Mouse (Mus musculus) hindbrain, embryonic 15.5 days (tissue): Measurements from ENCODE around the gene Scrn3. TPM values are rescaled to one million over a fixed set of nuclear protein-coding genes. Genes with fewer than 3 reads are reported as not detected.

ENCODE experiments used
- ATAC-seq: fragments of 200-750 bp; cut with Nextera tagmentation; 2 replicates; pipeline ENCODE4 v1.8.0; 2017; ENCODE audit warnings: low read depth, moderate number of reproducible peaks, moderate TSS enrichment; ENCODE audit not compliant: low FRiP score
- H3K27ac ChIP-seq: fragments of 300-500 bp; sonication (generic); replicated peaks from 2 replicates; pipeline ENCODE4 v1.5.1; 2015; ENCODE audit warnings: mild to moderate bottlenecking, inconsistent platforms
- H3K27me3 ChIP-seq: fragments of 300-500 bp; sonication (generic); 2 replicates; pipeline ENCODE4 v1.6.1; 2015; ENCODE audit warnings: control low read depth, inconsistent platforms
- H3K36me3 ChIP-seq: fragments of 300-500 bp; sonication (generic); 2 replicates; pipeline ENCODE4 v1.6.1; 2015; ENCODE audit warnings: control low read depth, inconsistent platforms
- H3K4me1 ChIP-seq: fragments of 300-500 bp; sonication (generic); replicated peaks from 2 replicates; pipeline ENCODE4 v1.6.1; 2015; ENCODE audit warnings: control low read depth, inconsistent platforms
- H3K4me2 ChIP-seq: fragments of 300-500 bp; sonication (generic); 2 replicates; pipeline ENCODE4 v1.6.1; 2015; ENCODE audit warnings: moderate library complexity, mild to moderate bottlenecking, inconsistent platforms
- H3K4me3 ChIP-seq: fragments of 300-500 bp; sonication (generic); 2 replicates; pipeline ENCODE4 v1.5.1; 2015; ENCODE audit warnings: mild to moderate bottlenecking, inconsistent platforms
- H3K9ac ChIP-seq: fragments of 300-500 bp; sonication (generic); 2 replicates; pipeline ENCODE4 v1.6.1; 2015; ENCODE audit warnings: inconsistent platforms
- H3K9me3 ChIP-seq: fragments of 300-500 bp; sonication (generic); 2 replicates; pipeline ENCODE4 v1.6.1; 2016; ENCODE audit warnings: control low read depth, inconsistent platforms
- WGBS: fragments of 180-500 bp; shearing (Covaris S2); methylation state at CpG from one replicate; pipeline ENCODE4 v1.1.7; 2015; 5-methylcytosine and 5-hydroxymethylcytosine counted together
- polyA plus RNA-seq: library from polyadenylated mRNA; unstranded; fragments of >200 nt; fragmentation: Nextera tagmentation; extraction: Ambion mirVana; gene quantifications from 2 replicates; pipeline ENCODE4 v1.2.1, GENCODE M21; 2015

The Scrn3 gene
- polyA plus RNA-seq, 1 experiment from 2014 or later, result 7.3 TPM

DNA sequence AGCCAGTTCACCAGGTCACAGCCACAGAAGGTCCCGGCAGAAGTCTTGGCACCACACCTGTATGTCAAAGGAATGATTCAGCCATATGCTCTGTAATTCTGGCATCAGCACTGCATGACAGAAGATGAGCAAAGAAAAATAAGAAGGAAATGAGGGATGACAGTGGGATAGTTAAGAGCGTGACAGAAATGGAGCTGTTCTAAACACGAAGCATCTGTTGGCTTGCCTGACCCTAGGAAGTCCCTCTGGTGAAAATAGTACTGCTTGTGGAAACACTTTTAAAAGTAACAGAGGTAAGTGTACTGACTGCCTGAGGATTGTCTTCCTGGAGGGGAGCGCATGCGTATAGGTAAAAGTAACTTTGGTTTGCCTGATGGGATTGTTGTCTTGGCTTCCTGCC, 31.3 kb downstream of the Scrn3 start:
- H3K4me1 ChIP-seq, result peaks cover 7% of the 10 kb centered on the region; the same call in 1 of the 2 replicates
- H3K36me3 ChIP-seq, result no peaks in the 10 kb centered on the region
- no peak overlapping the region for H3K9ac ChIP-seq
- no peaks in the 10 kb centered on the region for H3K9me3 ChIP-seq
- no peak overlapping the region for H3K27ac ChIP-seq
- ATAC-seq, result no peak
- H3K4me3 ChIP-seq, result no peak overlapping the region
- no peak overlapping the region for H3K4me2 ChIP-seq
- H3K27me3 ChIP-seq, result no peaks in the 10 kb centered on the region
- 89% methylated on average over 5 of the region's 5 CpGs for WGBS

DNA sequence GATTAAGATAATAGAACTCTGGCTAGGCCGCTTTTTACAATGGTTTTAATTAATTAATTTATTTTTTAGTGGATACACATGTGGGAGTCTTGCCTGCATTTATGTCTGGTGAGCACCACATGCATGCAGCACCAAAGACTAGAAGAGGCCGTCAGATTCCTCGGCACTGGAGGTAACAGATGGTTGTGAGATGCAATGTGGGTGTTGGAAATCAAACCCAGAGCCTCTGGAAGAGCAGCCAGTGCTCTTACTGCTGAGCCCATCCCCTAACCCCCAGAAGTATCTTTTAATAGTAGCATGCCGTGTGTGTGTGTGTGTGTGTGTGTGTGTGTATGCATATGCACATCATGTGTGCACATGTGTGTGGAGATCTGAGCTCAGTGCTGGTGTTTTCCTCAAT, 32.8 kb downstream of the Scrn3 start:
- Histone ChIP-seq H3K27ac (no peak overlapping the region), H3K9ac (no peak overlapping the region), H3K27me3 (no peaks in the 10 kb centered on the region), H3K4me2 (no peak overlapping the region), H3K4me3 (no peak overlapping the region), H3K36me3 (no peaks in the 10 kb centered on the region), H3K9me3 (no peaks in the 10 kb centered on the region), H3K4me1 (peaks cover 7% of the 10 kb centered on the region; the same call in 1 of the 2 replicates)
- ATAC-seq, result no peak
- WGBS, result 90% methylated on average over 4 of the region's 4 CpGs

DNA sequence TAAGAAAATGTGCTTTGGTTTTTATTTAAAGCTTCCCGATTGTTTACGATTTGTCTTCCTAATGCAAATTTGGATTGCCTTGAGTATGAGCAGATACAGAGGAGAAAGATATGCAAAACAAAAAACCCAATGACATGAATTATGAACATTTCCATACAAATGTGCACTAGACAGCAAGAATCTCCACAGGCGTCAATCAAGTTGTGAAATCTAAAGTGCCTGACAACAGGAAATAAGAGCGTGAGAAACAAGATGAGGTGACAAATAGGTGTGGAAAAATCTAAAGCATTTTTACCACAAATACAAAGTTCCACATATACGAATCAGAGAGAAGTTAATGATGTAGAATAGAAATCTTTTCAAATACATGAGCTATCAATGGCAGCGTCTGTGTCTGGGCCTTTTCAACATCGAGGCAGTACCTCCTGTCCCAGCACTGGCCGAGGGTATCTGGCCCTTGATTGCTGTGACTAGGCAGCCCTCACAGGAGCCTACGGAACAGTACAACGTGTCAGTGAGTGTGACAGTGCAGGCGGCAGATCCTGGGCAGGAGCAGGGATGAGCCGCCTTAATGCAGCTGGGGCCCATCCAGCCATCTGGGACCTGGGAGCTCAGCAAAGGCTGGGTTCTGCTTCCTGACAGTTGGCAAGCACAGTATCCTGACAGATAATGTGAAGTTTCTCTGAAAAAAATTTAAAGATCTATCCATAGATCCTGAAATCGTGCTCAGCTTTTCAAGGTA, 34.1 kb downstream of the Scrn3 start:
- peaks cover 7% of the 10 kb centered on the region; the same call in 1 of the 2 replicates for H3K4me1 ChIP-seq
- H3K9me3 ChIP-seq, result no peaks in the 10 kb centered on the region
- no peak overlapping the region for H3K27ac ChIP-seq
- H3K27me3 ChIP-seq, result no peaks in the 10 kb centered on the region
- WGBS, result 54% methylated on average over 13 of the region's 13 CpGs
- H3K36me3 ChIP-seq, result no peaks in the 10 kb centered on the region
- H3K9ac ChIP-seq, result no peak overlapping the region
- H3K4me3 ChIP-seq, result no peak overlapping the region
- ATAC-seq, result no peak
- H3K4me2 ChIP-seq, result no peak overlapping the region

GRCm38 (mm10) chr2:73347136-73347535, 34.7 kb downstream of the Scrn3 start:
- Histone ChIP-seq H3K27me3 (no peaks in the 10 kb centered on the region), H3K9me3 (no peaks in the 10 kb centered on the region), H3K4me3 (no peak overlapping the region), H3K4me1 (peaks cover 7% of the 10 kb centered on the region; the same call in 1 of the 2 replicates), H3K9ac (no peak overlapping the region), H3K36me3 (no peaks in the 10 kb centered on the region), H3K27ac (no peak overlapping the region), H3K4me2 (no peak overlapping the region)
- WGBS, result 68% methylated on average over 6 of the region's 6 CpGs
- ATAC-seq, result no peak

- no peak for ATAC-seq
- 43% methylated on average over 9 of the region's 9 CpGs for WGBS
- H3K9me3 ChIP-seq, result no peaks in the 10 kb centered on the region
- 0 out of 2 replicates have a peak overlapping the region, but pooled peaks have one; percentile 2 for H3K27ac ChIP-seq
- no peak overlapping the region for H3K9ac ChIP-seq
- no peaks in the 10 kb centered on the region for H3K36me3 ChIP-seq
- no peak overlapping the region; the same call in 1 of the 2 replicates for H3K4me2 ChIP-seq
- H3K4me1 ChIP-seq, result peaks cover 7% of the 10 kb centered on the region; the same call in 1 of the 2 replicates
- no peaks in the 10 kb centered on the region for H3K27me3 ChIP-seq
- H3K4me3 ChIP-seq, result no peak overlapping the region
Observed at GRCm38 (mm10) chr2:73347766-73348165, 35.4 kb downstream of the Scrn3 start.

DNA sequence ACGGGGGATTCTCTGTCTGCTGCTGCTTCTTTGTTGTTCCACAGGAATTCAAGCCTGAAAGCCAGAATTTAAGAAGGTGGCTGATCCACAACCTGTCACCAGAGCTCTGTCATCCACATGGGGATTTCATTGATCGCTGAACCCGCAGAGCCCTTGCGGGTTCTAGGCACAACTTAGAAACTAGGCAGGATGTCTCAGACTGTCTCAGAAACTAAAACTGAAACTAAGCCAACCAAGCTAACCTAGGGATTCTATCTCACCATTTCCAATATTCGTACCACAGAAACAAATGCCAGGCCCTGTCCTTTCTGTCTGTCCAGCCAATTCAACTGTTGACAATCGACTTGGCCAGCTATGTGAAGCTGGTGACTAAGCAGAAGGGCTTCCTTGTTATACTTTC, 35.8 kb downstream of the Scrn3 start:
- Histone ChIP-seq H3K27ac (0 out of 2 replicates have a peak overlapping the region, but pooled peaks have one; percentile 2), H3K4me1 (peaks cover 7% of the 10 kb centered on the region; the same call in 1 of the 2 replicates), H3K9me3 (no peaks in the 10 kb centered on the region), H3K4me3 (no peak overlapping the region), H3K9ac (no peak overlapping the region), H3K36me3 (no peaks in the 10 kb centered on the region), H3K4me2 (no peak overlapping the region; the same call in 1 of the 2 replicates), H3K27me3 (no peaks in the 10 kb centered on the region)
- 82% methylated on average over 6 of the region's 6 CpGs for WGBS
- no peak for ATAC-seq

DNA sequence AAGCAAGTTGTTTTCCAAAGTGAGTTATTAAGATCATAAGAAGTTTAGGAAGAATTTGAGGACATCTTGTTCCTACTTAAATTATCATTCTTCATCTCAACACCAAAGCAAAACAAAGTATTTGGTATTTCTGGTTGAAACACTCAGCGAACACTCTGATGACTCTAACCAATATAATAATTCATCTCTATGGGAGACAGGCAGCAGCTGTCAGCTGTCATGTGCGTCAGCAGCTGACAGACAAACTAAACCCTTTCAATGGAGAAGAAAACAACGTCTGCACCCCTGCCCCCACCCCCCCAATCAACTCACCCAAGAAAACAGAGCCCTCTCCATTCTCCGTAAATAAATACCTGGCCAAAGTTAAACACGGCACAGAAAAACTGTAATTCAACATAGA, 39.1 kb downstream of the Scrn3 start:
- Histone ChIP-seq H3K4me2 (no peak overlapping the region), H3K9ac (no peak overlapping the region), H3K27ac (no peak overlapping the region), H3K9me3 (no peaks in the 10 kb centered on the region), H3K4me3 (no peak overlapping the region), H3K27me3 (no peaks in the 10 kb centered on the region), H3K36me3 (peaks cover 8% of the 10 kb centered on the region; the same call in 1 of the 2 replicates), H3K4me1 (peaks cover 7% of the 10 kb centered on the region; the same call in 1 of the 2 replicates)
- no peak for ATAC-seq
- 52% methylated on average over 5 of the region's 5 CpGs for WGBS

DNA sequence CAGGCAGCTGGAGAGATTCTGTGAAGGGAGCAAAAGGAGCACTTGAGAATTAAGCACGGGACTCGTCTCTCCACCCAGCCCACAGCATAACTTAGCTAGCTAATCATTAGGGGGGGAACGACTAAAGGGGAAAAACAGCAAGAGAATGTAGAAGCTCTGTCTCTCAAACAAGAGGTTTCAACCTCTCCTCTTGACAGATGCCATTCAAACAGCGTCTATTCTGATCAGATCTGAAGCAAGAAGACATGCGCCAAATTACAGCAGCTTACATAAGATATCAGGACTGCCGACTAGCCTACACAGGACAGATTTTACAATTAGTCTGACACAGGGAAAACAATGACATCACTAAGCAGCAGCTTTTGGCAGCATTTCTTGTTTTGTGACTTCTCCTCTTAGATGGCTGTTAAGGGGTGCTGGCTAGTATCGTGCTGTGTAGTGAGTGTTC, 39.5 kb downstream of the Scrn3 start:
- WGBS, result 49% methylated on average over 7 of the region's 7 CpGs
- H3K4me3 ChIP-seq, result no peak overlapping the region

GRCm38 (mm10) chr2:73357004-73357403, 44.6 kb downstream of the Scrn3 start:
- Histone ChIP-seq H3K27me3 (no peaks in the 10 kb centered on the region), H3K4me3 (no peak overlapping the region), H3K4me2 (no peak overlapping the region), H3K36me3 (peaks cover 11% of the 10 kb centered on the region; the same call in 1 of the 2 replicates), H3K9ac (no peak overlapping the region), H3K27ac (no peak overlapping the region), H3K9me3 (no peaks in the 10 kb centered on the region), H3K4me1 (no peaks in the 10 kb centered on the region)
- WGBS, result 73% methylated on average over 18 of the region's 18 CpGs
- ATAC-seq, result no peak

More for the DNA sequence above, 39.5 kb downstream of the Scrn3 start:
- H3K4me2 ChIP-seq, result no peak overlapping the region
- peaks cover 7% of the 10 kb centered on the region; the same call in 1 of the 2 replicates for H3K4me1 ChIP-seq
- no peaks in the 10 kb centered on the region for H3K27me3 ChIP-seq
- H3K27ac ChIP-seq, result no peak overlapping the region
- no peak overlapping the region for H3K9ac ChIP-seq
- peaks cover 8% of the 10 kb centered on the region; the same call in 1 of the 2 replicates for H3K36me3 ChIP-seq
- H3K9me3 ChIP-seq, result no peaks in the 10 kb centered on the region
- ATAC-seq, result no peak

GRCm38 (mm10) chr2:73359941-73360340, 47.5 kb downstream of the Scrn3 start:
- WGBS, result 97% methylated on average over 5 of the region's 5 CpGs
- no peak for ATAC-seq

GRCm38 (mm10) chr2:73360536-73360935, 48.1 kb downstream of the Scrn3 start:
- no peak overlapping the region for H3K4me3 ChIP-seq
- no peak overlapping the region for H3K4me2 ChIP-seq
- no peak overlapping the region for H3K27ac ChIP-seq
- WGBS, result 78% methylated on average over 2 of the region's 2 CpGs
- H3K27me3 ChIP-seq, result no peaks in the 10 kb centered on the region
- no peak overlapping the region for H3K9ac ChIP-seq
- H3K9me3 ChIP-seq, result no peaks in the 10 kb centered on the region
- no peaks in the 10 kb centered on the region for H3K4me1 ChIP-seq
- no peak for ATAC-seq
- peaks cover 11% of the 10 kb centered on the region for H3K36me3 ChIP-seq

More at GRCm38 (mm10) chr2:73359941-73360340, 47.5 kb downstream of the Scrn3 start:
- Histone ChIP-seq H3K27ac (no peak overlapping the region), H3K9ac (no peak overlapping the region), H3K4me1 (no peaks in the 10 kb centered on the region), H3K4me3 (no peak overlapping the region), H3K9me3 (no peaks in the 10 kb centered on the region), H3K4me2 (no peak overlapping the region), H3K36me3 (peaks cover 16% of the 10 kb centered on the region), H3K27me3 (no peaks in the 10 kb centered on the region)

DNA sequence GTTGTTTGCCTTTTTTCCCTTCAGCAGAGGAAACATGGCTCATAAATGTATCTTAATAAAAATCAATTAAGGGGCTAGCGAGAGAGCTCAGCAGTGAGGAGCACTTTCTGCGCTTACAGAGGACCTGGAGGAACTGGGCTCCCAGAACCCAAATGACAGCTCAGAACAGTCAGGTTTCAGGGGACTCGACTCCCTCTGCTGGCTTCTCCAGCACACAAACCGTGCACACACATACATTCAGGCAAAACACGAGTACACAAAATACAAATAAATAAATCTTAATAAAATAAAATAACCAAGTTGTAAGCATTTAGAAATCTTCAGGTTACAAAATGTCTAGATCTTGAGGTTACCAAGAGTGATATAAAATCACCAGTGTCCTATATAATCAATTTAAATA, 51.0 kb downstream of the Scrn3 start:
- H3K9ac ChIP-seq, result no peak overlapping the region
- H3K9me3 ChIP-seq, result no peaks in the 10 kb centered on the region
- WGBS, result 73% methylated on average over 5 of the region's 5 CpGs
- H3K4me2 ChIP-seq, result no peak overlapping the region
- no peak for ATAC-seq
- no peak overlapping the region for H3K27ac ChIP-seq
- H3K36me3 ChIP-seq, result peaks cover 13% of the 10 kb centered on the region
- no peak overlapping the region for H3K4me3 ChIP-seq
- H3K27me3 ChIP-seq, result no peaks in the 10 kb centered on the region
- no peaks in the 10 kb centered on the region for H3K4me1 ChIP-seq
